Mouse (Mus musculus) T-cell, adult 66 days (primary cell): Measurements from ENCODE around the gene Ap1g1. TPM values are rescaled to one million over a fixed set of nuclear protein-coding genes. Genes with fewer than 3 reads are reported as not detected.

Experiments
- total RNA-seq, 2 experiments: library from RNA; stranded (reverse); gene quantifications; 3 replicates in 1 of 2; 4 replicates in 1 of 2; pipeline ENCODE4 v1.2.4; 2023

The Ap1g1 gene
- 10 to 100 TPM; 81.4 to 87.6 TPM for total RNA-seq

GRCm38 (mm10) chr8:109778280-109778977 is at the start of gene Ap1g1:
Ap1g1 (plus strand) TSS chr8:109778554.

GRCm38 (mm10) chr8:109737237-109738048 is 40.9 kb upstream of the Ap1g1 start, which contains the start of gene Atxn1l:
Atxn1l (minus strand) TSS chr8:109737739.

GRCm38 (mm10) chr8:109868003-109868679 is 89.8 kb downstream of the Ap1g1 start, which contains the start of gene Phlpp2:
Phlpp2 (plus strand) TSS chr8:109868542.

Other genes starting within 250 kb of the Ap1g1 start
- 10 to 100 TPM; 71.1 to 75.4 TPM for gene Dhx38, start 212.7 kb upstream of the Ap1g1 start, total RNA-seq
- gene Txnl4b, start 212.7 kb upstream of the Ap1g1 start, total RNA-seq, result 1 to 10 TPM; 5.9 to 6.3 TPM
- not detected for gene Hp, start 199.4 kb upstream of the Ap1g1 start, total RNA-seq
- gene Dhodh, start 169.9 kb upstream of the Ap1g1 start, total RNA-seq, result 10 to 100 TPM; 21.0 to 25.3 TPM
- gene Pkd1l3, start 164.0 kb upstream of the Ap1g1 start, total RNA-seq, result 1 to 10 TPM; 1.1 to 1.7 TPM
- gene Ist1, start 85.3 kb upstream of the Ap1g1 start, total RNA-seq, result 10 to 100 TPM; 91.3 to 94.2 TPM
- 1 to 10 TPM; 2.8 to 5.2 TPM for gene Zfp821, start 73.0 kb upstream of the Ap1g1 start, total RNA-seq
- gene Atxn1l, start 40.8 kb upstream of the Ap1g1 start, total RNA-seq, result 10 to 100 TPM; 26.3 to 31.8 TPM
- gene Phlpp2, start 90.0 kb downstream of the Ap1g1 start, total RNA-seq, result 1 to 10 TPM; 5.7 to 8.4 TPM
- not detected for gene Marveld3, start 183.6 kb downstream of the Ap1g1 start, total RNA-seq
- gene Tat, start 211.9 kb downstream of the Ap1g1 start, total RNA-seq, result not detected